Mouse (Mus musculus) urinary bladder, adult 18-20 months (tissue): Measurements from ENCODE around the gene Cfap45.
A peak's percentile ranks its signal among the peaks of the same experiment; 100 is the strongest.

Source experiments
- DNase-seq, 2 experiments: peaks; one replicate each; pipeline ENCODE4 v3.0.0; 2022; ENCODE audit warnings: low spot score in 2 of 2, mixed read lengths in 2 of 2

The Cfap45 gene

GRCm38 (mm10) chr1:172496030-172496429, 24.6 kb upstream of the Cfap45 start:
- no peak for DNase-seq

- no peak for DNase-seq
Observed at GRCm38 (mm10) chr1:172497428-172497827, 23.2 kb upstream of the Cfap45 start.

GRCm38 (mm10) chr1:172499765-172500441, 20.7 kb upstream of the Cfap45 start, which contains the start of gene Tagln2:
Tagln2 (plus strand) TSS chr1:172500047.
- peak; percentile 88 for DNase-seq

GRCm38 (mm10) chr1:172500451-172501370, 19.9 kb upstream of the Cfap45 start:
- DNase-seq: peak; percentile 69 to 75

- DNase-seq: peak in 1 of 2 experiments; percentile 70
Observed at GRCm38 (mm10) chr1:172501371-172502144, 19.0 kb upstream of the Cfap45 start.

GRCm38 (mm10) chr1:172502145-172503110, 18.2 kb upstream of the Cfap45 start:
- peak in 1 of 2 experiments; percentile 50 for DNase-seq

- DNase-seq: no peak
Observed at GRCm38 (mm10) chr1:172503111-172503997, 17.2 kb upstream of the Cfap45 start.

- DNase-seq: no peak
Observed at GRCm38 (mm10) chr1:172504756-172505155, 15.8 kb upstream of the Cfap45 start.

GRCm38 (mm10) chr1:172507001-172507400, 13.6 kb upstream of the Cfap45 start:
- DNase-seq: no peak

GRCm38 (mm10) chr1:172507701-172508100, 12.9 kb upstream of the Cfap45 start:
- DNase-seq: no peak

GRCm38 (mm10) chr1:172508172-172508571, 12.4 kb upstream of the Cfap45 start:
- no peak for DNase-seq

- no peak for DNase-seq
Observed at GRCm38 (mm10) chr1:172509235-172509634, 11.4 kb upstream of the Cfap45 start.

- DNase-seq: no peak
Observed at GRCm38 (mm10) chr1:172509983-172510382, 10.6 kb upstream of the Cfap45 start.

GRCm38 (mm10) chr1:172510421-172510972, 10.1 kb upstream of the Cfap45 start:
- no peak for DNase-seq

GRCm38 (mm10) chr1:172512962-172513361, 7.6 kb upstream of the Cfap45 start:
- DNase-seq: no peak

GRCm38 (mm10) chr1:172513525-172514212, 6.9 kb upstream of the Cfap45 start:
- DNase-seq: peak in 1 of 2 experiments; percentile 47

GRCm38 (mm10) chr1:172514213-172514529, 6.4 kb upstream of the Cfap45 start:
- no peak for DNase-seq

- DNase-seq: no peak
Observed at GRCm38 (mm10) chr1:172514551-172515268, 5.9 kb upstream of the Cfap45 start.
